Mouse (Mus musculus): ENCODE measurements around the gene Mgat2. TPM values are rescaled to one million over a fixed set of nuclear protein-coding genes. Genes with fewer than 3 reads are reported as not detected.

Gene Mgat2
- total RNA-seq, 4 experiments from 2014 or later, result 59.8 to 89.4 (median 61.3) TPM

DNA sequence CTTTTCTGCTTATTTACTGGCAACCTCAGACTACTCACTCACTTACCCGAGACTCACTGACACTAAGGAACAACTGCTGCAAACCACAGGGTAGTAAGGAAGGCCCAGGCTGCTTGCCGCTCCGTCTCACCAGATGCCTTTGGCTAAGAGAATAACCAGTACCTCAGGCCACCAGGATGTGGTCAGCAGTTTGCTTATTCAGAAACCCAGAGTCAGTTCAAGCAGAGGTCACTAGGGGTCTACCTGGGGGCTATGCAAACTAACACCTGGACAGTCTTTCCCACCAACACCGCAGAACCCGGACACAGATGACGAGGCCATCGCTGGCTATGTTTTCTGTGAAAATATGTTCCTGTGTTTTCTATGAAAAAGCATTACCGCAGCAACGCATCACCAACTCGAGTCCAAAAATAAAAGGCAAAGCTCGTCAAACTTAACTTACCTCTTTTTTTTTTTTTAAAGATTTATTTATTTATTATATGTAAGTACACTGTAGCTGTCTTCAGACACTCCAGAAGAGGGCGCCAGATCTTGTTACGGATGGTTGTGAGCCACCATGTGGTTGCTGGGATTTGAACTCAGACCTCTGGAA is 29.3 kb downstream of the Mgat2 start:
- no peak for DNase-seq

DNA sequence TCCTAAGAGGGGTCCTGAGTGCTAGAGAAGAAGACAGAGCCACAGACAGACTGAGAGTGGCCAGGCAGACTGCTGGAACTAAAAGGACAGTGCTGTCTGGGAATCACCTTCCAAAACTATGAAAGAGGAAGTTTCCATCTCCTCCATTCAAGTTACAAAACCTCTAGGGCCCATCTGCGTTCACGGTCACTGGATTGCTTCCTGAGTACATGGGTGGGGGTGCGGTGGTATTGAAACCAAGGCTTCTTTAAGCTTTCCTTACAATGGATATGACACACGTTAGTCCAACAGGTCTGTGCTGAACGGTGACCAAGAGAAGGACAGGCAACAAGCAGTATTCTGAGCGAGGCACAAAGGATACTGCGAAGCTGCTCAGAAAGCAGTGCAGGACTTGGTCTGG is 30.4 kb downstream of the Mgat2 start:
- DNase-seq, result no peak

DNA sequence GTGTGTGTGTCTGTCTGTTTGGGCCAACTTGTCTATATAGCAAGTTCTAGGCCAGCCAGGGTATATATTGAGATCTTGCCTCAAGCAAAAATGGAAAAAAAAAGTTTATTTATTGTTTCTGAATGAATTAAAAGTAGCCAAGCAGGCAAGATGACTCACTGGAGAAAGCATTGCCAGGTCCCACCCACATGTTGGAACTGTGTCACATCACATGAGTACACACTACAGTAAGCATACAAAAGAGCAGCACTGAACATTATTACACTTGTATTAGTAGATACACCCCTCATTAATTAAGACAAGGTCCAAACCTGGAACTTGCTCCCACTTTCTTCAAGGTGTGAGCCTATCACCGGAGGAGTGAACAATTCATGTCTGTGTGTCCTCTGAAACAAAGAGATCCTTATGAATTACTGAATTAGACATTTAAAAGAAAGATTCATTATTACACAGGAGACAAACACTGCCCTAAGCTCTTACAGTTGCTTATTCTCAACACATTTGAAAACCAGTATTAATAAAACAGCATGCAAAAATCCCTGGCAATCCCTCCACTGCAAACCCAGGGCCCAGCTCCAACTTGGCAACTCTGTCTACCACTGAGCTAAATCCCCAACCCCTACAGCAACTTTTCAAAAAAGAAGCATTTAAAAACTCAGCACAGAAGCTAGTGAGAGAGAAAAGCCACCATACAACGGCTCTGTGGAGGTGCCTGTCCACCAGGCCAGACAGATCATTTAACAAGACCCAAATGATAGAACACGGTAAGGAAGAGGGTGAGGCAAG is 31.2 kb downstream of the Mgat2 start:
- DNase-seq, result peak; percentile 34

DNA sequence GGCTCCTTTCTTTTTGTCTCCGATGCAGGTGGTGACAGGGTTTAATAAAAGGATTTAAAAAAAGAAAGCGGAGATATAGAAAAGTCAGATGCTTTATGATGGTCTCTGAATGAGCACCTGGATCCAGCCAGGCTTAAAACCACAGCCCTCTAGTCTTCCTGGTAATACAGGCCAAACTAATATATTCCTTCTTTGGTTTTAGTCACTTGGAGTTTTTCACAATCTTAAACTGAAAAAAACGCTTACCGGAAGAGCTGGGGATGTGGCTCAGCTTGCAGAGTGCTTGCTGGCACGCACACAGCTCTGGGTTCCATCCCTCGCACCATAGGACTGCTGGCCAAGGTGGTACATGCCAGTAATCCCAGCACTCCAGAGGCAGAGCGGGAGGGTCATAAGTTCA is 32.6 kb downstream of the Mgat2 start:
- no peak for DNase-seq

DNA sequence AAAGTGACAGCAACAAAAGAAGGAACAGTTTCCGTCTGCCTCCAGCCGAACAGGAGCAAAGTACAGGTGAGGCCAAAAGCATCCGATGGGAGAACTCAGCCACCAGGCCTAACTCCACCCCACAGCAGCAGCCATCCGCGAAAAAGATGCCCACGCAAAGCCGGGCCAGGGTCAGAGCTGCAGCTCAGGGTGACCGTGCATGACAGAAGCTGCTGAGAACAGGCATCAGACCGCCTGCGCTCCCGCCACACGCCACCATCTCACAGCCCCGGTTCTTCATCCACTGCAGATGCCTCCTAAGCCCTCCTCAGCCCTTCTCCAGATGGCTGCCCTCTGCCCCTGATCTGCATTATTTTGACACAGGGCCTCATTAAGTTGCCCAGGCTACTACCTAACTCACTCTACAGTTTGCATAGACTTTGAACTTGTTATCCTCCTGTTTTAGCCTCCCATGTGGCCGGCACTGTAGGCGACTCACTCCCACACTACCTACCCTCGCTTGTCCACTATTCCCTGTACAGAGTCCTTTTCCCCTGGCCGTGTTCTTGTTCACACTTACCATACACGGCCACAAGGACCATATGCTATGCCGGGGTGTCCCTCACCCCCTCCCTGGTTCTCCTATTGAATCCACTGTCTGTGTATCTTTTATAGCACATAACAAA is 36.8 kb downstream of the Mgat2 start:
- DNase-seq, result no peak

DNA sequence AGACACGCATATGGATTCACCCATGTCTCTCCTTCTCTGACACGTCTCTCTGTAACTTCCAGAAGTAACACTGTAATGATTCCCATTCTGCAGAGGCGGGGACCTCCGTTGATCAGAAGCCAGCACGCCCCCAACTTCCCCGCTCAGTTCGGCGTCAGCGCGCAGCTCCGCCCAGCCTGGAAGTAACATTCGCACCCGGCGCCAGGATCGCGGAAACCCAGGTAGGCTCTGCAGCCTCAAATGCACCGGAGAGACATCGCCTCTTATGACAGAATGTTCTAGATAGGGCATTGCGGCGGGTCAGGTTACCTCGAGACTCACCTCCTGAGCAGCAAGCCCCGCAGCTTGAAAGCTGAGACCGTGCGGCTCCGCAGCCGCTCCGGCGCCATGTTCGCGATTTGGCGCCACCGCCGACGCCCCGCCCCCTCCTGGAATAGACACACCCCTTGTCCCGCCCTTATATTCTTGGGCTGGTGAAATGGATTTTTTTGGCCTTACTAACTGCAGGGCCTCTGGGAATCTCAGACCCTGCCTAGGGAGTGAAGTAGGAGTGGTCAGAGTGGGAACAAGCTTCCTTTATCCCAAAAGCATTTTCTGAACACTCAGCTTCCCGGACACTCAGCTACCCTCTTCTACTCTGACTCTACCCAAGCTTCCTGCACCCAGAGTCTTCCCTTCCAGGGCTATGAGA is 44.0 kb downstream of the Mgat2 start, which contains the start of gene Pole2:
Gene Pole2 (minus strand): TSS at position 420 of the 691 bp plus-strand sequence.
- DNase-seq, result peak; percentile 69

DNA sequence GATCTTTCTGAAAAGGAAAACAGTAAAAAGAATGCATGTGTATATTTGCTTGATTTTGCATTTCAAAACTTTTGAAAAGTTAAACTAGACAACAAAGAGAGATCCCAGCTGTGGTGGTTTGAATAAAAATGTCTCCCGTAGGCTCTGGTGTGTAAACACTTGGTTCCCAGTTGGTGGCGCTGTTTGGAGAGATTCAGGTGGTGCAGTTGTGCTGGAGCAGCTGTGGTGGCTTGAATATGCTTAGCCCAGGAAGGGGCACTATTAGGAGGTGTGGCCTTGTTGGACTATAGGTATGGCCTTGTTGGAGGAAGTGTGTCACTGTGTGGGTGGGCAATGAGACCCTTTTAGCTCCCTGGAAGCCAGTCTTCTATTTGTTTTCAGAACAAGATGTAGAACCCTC is 45.3 kb downstream of the Mgat2 start:
- DNase-seq, result no peak

DNA sequence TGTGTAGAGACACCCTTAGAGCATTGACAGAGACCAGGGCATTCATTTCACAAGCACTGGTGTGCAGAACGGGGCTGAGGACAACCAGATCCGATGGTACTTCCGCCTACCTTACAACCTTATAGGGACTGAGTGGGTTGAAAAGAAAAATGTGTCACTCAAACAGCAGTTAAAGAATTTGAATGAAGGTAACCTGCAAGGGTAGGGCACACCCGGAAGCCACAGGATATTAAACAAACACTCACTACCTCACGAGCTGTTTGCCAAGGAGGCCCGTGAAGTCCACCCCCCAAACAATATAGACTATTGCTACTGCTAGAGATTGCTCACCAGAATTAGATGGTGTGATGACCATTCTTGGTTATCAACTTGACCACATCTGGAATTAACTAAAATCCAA is 51.8 kb downstream of the Mgat2 start:
- DNase-seq, result no peak

Small RNA genes within 50 kb of the gene (microRNA-seq; reads per million reads assigned to microRNA genes)
- gene Gm47287 (0 reads per million in 2 experiments), gene Gm47295 (0.70 to 1.5 reads per million in 2 experiments)

Other genes starting within 250 kb of the Mgat2 start
- 1,000 to 10,000 TPM; 1,288 to 1,496 (median 1,367) TPM for gene Rps29, start 25.0 kb upstream of the Mgat2 start, total RNA-seq (2022)
- gene Lrr1, start 15.3 kb upstream of the Mgat2 start, total RNA-seq (2022), result not detected
- 100 to 1,000 TPM; 457 to 680 (median 548) TPM for gene Rpl36al, start 74 bp upstream of the Mgat2 start, total RNA-seq (2022)
- 1 to 10 TPM; 5.1 to 8.0 (median 5.8) TPM for gene Gm49383, start 12.9 kb downstream of the Mgat2 start, total RNA-seq (2022)
- gene Dnaaf2, start 14.3 kb downstream of the Mgat2 start, total RNA-seq (2022), result 1 to 10 TPM in 3 of 4 experiments, under 1 TPM in 1; 0.94 to 2.2 (median 1.5) TPM
- gene Gm49384, start 20.1 kb downstream of the Mgat2 start, total RNA-seq (2022), result 1 to 10 TPM; 3.6 to 7.2 (median 5.3) TPM
- 1 to 10 TPM; 1.9 to 2.6 (median 2.4) TPM for gene Pole2, start 44.0 kb downstream of the Mgat2 start, total RNA-seq (2022)
- gene Klhdc1, start 57.0 kb downstream of the Mgat2 start, total RNA-seq (2022), result 10 to 100 TPM in 1 of 4 experiments, 1 to 10 TPM in 3; 5.8 to 10.7 (median 8.9) TPM
- gene Klhdc2, start 112.5 kb downstream of the Mgat2 start, total RNA-seq (2022), result 10 to 100 TPM; 65.7 to 67.2 (median 67.0) TPM
- 10 to 100 TPM; 41.6 to 80.5 (median 55.2) TPM for gene Nemf, start 173.0 kb downstream of the Mgat2 start, total RNA-seq (2022)
- gene Arf6, start 188.0 kb downstream of the Mgat2 start, total RNA-seq (2022), result 100 to 1,000 TPM; 108 to 148 (median 117) TPM
- under 1 TPM in 2 of 4 experiments, not detected in 2; 0.73 to 0.86 TPM for gene Gm9887, start 188.3 kb downstream of the Mgat2 start, total RNA-seq (2022)

All from adrenal gland, adult 8-10 months (tissue).